Comparison of ENCODE assay signal across 8 mouse cellular contexts in the genomic region with DNA sequence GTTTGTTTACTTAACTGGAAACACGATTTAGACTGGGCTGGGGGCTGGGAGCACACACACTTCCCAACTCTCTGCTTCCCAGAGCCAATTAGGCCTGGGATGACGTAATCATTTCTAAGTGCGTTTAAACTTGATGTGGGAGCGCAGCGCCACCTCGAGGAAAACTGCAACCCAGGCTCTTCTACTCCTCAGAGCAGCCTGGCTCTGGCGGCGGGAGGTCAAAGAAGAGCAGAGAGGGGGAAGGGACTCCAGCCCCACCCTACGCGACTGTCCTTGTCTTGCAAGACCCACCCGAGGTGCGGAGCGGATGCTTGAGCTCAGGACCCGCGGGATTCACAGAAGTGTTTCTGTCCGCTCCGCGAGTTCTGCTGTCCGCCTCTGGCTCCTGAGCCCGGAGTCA. TPM values are rescaled to one million over a fixed set of nuclear protein-coding genes. Genes with fewer than 3 reads are reported as not detected.
DNase-seq lines count a peak whose midpoint lies in the region; ATAC-seq lines count a peak whose summit lies in the region.

No protein-coding gene starts in this region.

- ATAC-seq in hindbrain, embryonic 12.5 days (ENCODE audit: low FRiP score): peak; percentile 71

- no peak overlapping the region for H3K27ac ChIP-seq in hindbrain, embryonic 12.5 days

- WGBS in hindbrain, embryonic 12.5 days: under 1% methylated on average over 20 of the region's 20 CpGs

- H3K4me3 ChIP-seq in hindbrain, embryonic 12.5 days: peak overlapping the region; percentile 40

- peak overlapping the region; percentile 82 for H3K4me2 ChIP-seq in hindbrain, embryonic 12.5 days (replicated peaks)

- H3K9ac ChIP-seq in hindbrain, embryonic 12.5 days: peak overlapping the region; percentile 59

- peak; percentile 95 for DNase-seq in MN1 (ENCODE audit: low spot score)
- DNase-seq in cerebellum, adult 9-11 months: peak; percentile 91
- peak; percentile 82 to 83 for DNase-seq in frontal cortex, postnatal 14 days (ENCODE audit: low spot score in 2 of 2)
- peak; percentile 89 to 94 for DNase-seq in layer of hippocampus, postnatal 14 days (ENCODE audit: low spot score in 2 of 2)
- DNase-seq in lung, postnatal 10 days: peak; percentile 93
- DNase-seq in ovary, postnatal 14 days (ENCODE audit: low spot score): peak; percentile 79
- DNase-seq in thymus, postnatal 14 days: peak; percentile 56

- H3K9me3 ChIP-seq in hindbrain, embryonic 12.5 days (replicated peaks): no peaks in the 10 kb centered on the region

- H3K36me3 ChIP-seq in hindbrain, embryonic 12.5 days: no peaks in the 10 kb centered on the region

- H3K4me1 ChIP-seq in hindbrain, embryonic 12.5 days: peaks cover 18% of the 10 kb centered on the region

- H3K27me3 ChIP-seq in hindbrain, embryonic 12.5 days: no peaks in the 10 kb centered on the region

RNA-seq across cellular contexts. Expression of a gene that starts 6.8 kb away (rescaled TPM):
- polyA plus RNA-seq in hindbrain, embryonic 12.5 days (2016; fragmentation: Nextera tagmentation; extraction: Ambion mirVana): 64.1 and 69.8 TPM in 2 replicates
- 100 to 1,000 TPM; 130 to 131 TPM for total RNA-seq in layer of hippocampus, postnatal 14 days (2021)

RNA-seq across cellular contexts. Expression of a gene that starts 43.6 kb away (rescaled TPM):
- 0.44 and 0.94 TPM in 2 replicates for polyA plus RNA-seq in hindbrain, embryonic 12.5 days (2016; fragmentation: Nextera tagmentation; extraction: Ambion mirVana)
- total RNA-seq in layer of hippocampus, postnatal 14 days (2021): under 1 TPM; 0.50 to 0.53 TPM

RNA-seq across cellular contexts. Expression of a gene that starts 54.7 kb away (rescaled TPM):
- 141 and 147 TPM in 2 replicates for polyA plus RNA-seq in hindbrain, embryonic 12.5 days (2016; fragmentation: Nextera tagmentation; extraction: Ambion mirVana)
- total RNA-seq in layer of hippocampus, postnatal 14 days (2021): 100 to 1,000 TPM; 169 to 172 TPM
